Mouse (Mus musculus): ENCODE data around the gene Hist1h2bh.

The Hist1h2bh gene

GRCm38 (mm10) chr13:23530901-23531875, 12.0 kb downstream of the Hist1h2bh start, which contains the start of gene Hist1h4h:
Gene Hist1h4h (plus strand): TSS chr13:23531050.
- DNase-seq (ENCODE audit: low spot score) = peak; percentile 98

- peak; percentile 82 for DNase-seq (ENCODE audit: low spot score)
Measured at GRCm38 (mm10) chr13:23530181-23530900, 12.9 kb downstream of the Hist1h2bh start.

- DNase-seq (ENCODE audit: low spot score) = no peak
Measured at GRCm38 (mm10) chr13:23529480-23530165, 13.6 kb downstream of the Hist1h2bh start.

- DNase-seq (ENCODE audit: low spot score) = no peak
Measured at GRCm38 (mm10) chr13:23529005-23529404, 14.2 kb downstream of the Hist1h2bh start.

GRCm38 (mm10) chr13:23526312-23526711, 16.9 kb downstream of the Hist1h2bh start:
- DNase-seq (ENCODE audit: low spot score) = peak; percentile 88

GRCm38 (mm10) chr13:23525901-23526300, 17.3 kb downstream of the Hist1h2bh start:
- no peak for DNase-seq (ENCODE audit: low spot score)

- DNase-seq (ENCODE audit: low spot score) = peak; percentile 76
Measured at GRCm38 (mm10) chr13:23524654-23525053, 18.5 kb downstream of the Hist1h2bh start.

GRCm38 (mm10) chr13:23523976-23524375, 19.2 kb downstream of the Hist1h2bh start:
- no peak for DNase-seq (ENCODE audit: low spot score)

GRCm38 (mm10) chr13:23521703-23522102, 21.5 kb downstream of the Hist1h2bh start:
- peak; percentile 80 for DNase-seq (ENCODE audit: low spot score)

GRCm38 (mm10) chr13:23519416-23519815, 23.8 kb downstream of the Hist1h2bh start:
- peak; percentile 77 for DNase-seq (ENCODE audit: low spot score)

GRCm38 (mm10) chr13:23518885-23519284, 24.3 kb downstream of the Hist1h2bh start:
- DNase-seq (ENCODE audit: low spot score) = peak; percentile 88

GRCm38 (mm10) chr13:23518295-23518603, 24.9 kb downstream of the Hist1h2bh start:
- DNase-seq (ENCODE audit: low spot score) = no peak

- DNase-seq (ENCODE audit: low spot score) = peak; percentile 88
Measured at GRCm38 (mm10) chr13:23517603-23518294, 25.4 kb downstream of the Hist1h2bh start.

- DNase-seq (ENCODE audit: low spot score) = peak; percentile 80
Measured at GRCm38 (mm10) chr13:23516822-23517602, 26.2 kb downstream of the Hist1h2bh start.

GRCm38 (mm10) chr13:23515826-23516620, 27.2 kb downstream of the Hist1h2bh start:
- DNase-seq (ENCODE audit: low spot score) = no peak

- DNase-seq (ENCODE audit: low spot score) = no peak
Measured at GRCm38 (mm10) chr13:23515281-23515680, 27.9 kb downstream of the Hist1h2bh start.

- DNase-seq (ENCODE audit: low spot score) = no peak
Measured at GRCm38 (mm10) chr13:23513517-23513916, 29.7 kb downstream of the Hist1h2bh start.

GRCm38 (mm10) chr13:23510127-23510526, 33.1 kb downstream of the Hist1h2bh start:
- DNase-seq (ENCODE audit: low spot score) = no peak

- peak; percentile 79 for DNase-seq (ENCODE audit: low spot score)
Measured at GRCm38 (mm10) chr13:23506819-23507515, 36.2 kb downstream of the Hist1h2bh start.
